Mouse (Mus musculus) MEL (cell line): ENCODE measurements around the gene Dcbld2. TPM values are rescaled to one million over a fixed set of nuclear protein-coding genes. Genes with fewer than 3 reads are reported as not detected.

Experiments used
- DNase-seq: peaks from one replicate; pipeline ENCODE4 v3.0.0; 2011; ENCODE audit warnings: low read depth, low spot score
- H3K27ac ChIP-seq: 2 replicates; pipeline ENCODE4 v1.5.1; 2012; ENCODE audit warnings: low read depth, mild to moderate bottlenecking, control low read depth, low read length, moderate library complexity; ENCODE audit not compliant: control insufficient read depth
- H3K27me3 ChIP-seq, 2 experiments: fragments of 150-350 bp in 1 of 2; sonication (generic) in 1 of 2; 2 replicates each; pipeline ENCODE4 v1.6.1; 2012; ENCODE audit warnings: low read length in 2 of 2, mild to moderate bottlenecking in 2 of 2, improper control_type of control experiment in 1 of 2, moderate library complexity in 1 of 2; ENCODE audit not compliant: insufficient read depth in 2 of 2, control insufficient read depth in 1 of 2
- H3K36me3 ChIP-seq, 2 experiments: 2 replicates each; pipeline ENCODE4 v1.6.1; 2012 to 2014; ENCODE audit warnings: low read length in 2 of 2, improper control_type of control experiment in 1 of 2, inconsistent platforms in 1 of 2, mild to moderate bottlenecking in 1 of 2; ENCODE audit not compliant: insufficient read depth in 2 of 2, control insufficient read depth in 1 of 2
- H3K4me1 ChIP-seq, 2 experiments: fragments of 150-350 bp in 1 of 2; sonication (generic) in 1 of 2; 2 replicates each; pipeline ENCODE4 v1.6.1; 2012; ENCODE audit warnings: low read length in 2 of 2, improper control_type of control experiment in 1 of 2, mild to moderate bottlenecking in 1 of 2; ENCODE audit not compliant: insufficient read depth in 2 of 2, control insufficient read depth in 1 of 2
- H3K4me3 ChIP-seq, 2 experiments: fragments of 150-350 bp in 1 of 2; sonication (generic) in 1 of 2; 2 replicates each; pipeline ENCODE4 v1.5.1; 2012; ENCODE audit warnings: low read depth in 2 of 2, low read length in 2 of 2, mild to moderate bottlenecking in 2 of 2, moderate library complexity in 2 of 2, control low read depth in 1 of 2, improper control_type of control experiment in 1 of 2; ENCODE audit not compliant: control insufficient read depth in 1 of 2, insufficient read depth in 1 of 2
- H3K79me2 ChIP-seq: 2 replicates; pipeline ENCODE4 v1.6.1; 2012; ENCODE audit warnings: mild to moderate bottlenecking, low read length, moderate library complexity; ENCODE audit not compliant: control insufficient read depth, poor library complexity, insufficient read depth
- H3K9ac ChIP-seq: 2 replicates; pipeline ENCODE4 v1.6.1; 2012; ENCODE audit warnings: low read depth, mild to moderate bottlenecking, control low read depth, low read length, moderate library complexity; ENCODE audit not compliant: control insufficient read depth, poor library complexity, severe bottlenecking
- H3K9me3 ChIP-seq: fragments of 150-350 bp; sonication (generic); replicated peaks from 2 replicates; pipeline ENCODE4 v1.6.1; 2012; ENCODE audit warnings: mild to moderate bottlenecking, low read length, improper control_type of control experiment, moderate library complexity; ENCODE audit not compliant: insufficient read depth
- CHD2 ChIP-seq: IDR thresholded peaks from 2 replicates; pipeline ENCODE4 v1.6.1; 2011; ENCODE audit warnings: low read length, improper control_type of control experiment
- EP300 ChIP-seq, 2 experiments: IDR thresholded peaks; 2 replicates each; pipeline ENCODE4 v1.6.1; 2011; ENCODE audit warnings: improper control_type of control experiment in 2 of 2, low read length in 2 of 2, low read depth in 1 of 2, mild to moderate bottlenecking in 1 of 2
- ETS1 ChIP-seq: IDR thresholded peaks from 2 replicates; pipeline ENCODE4 v1.6.1; 2012; ENCODE audit warnings: low read depth, mild to moderate bottlenecking, inconsistent platforms, low read length, improper control_type of control experiment, moderate library complexity
- GATA1 ChIP-seq: IDR thresholded peaks from 2 replicates; pipeline ENCODE4 v1.6.1; 2011; ENCODE audit warnings: low read depth, low read length, improper control_type of control experiment
- HCFC1 ChIP-seq: IDR thresholded peaks from 2 replicates; pipeline ENCODE4 v1.6.1; 2012; ENCODE audit warnings: low read depth, mild to moderate bottlenecking, inconsistent platforms, low read length, improper control_type of control experiment, moderate library complexity
- JUND ChIP-seq: IDR thresholded peaks from 2 replicates; pipeline ENCODE4 v1.6.1; 2011; ENCODE audit warnings: low read depth, mild to moderate bottlenecking, improper control_type of control experiment, low read length
- MAX ChIP-seq: IDR thresholded peaks from 2 replicates; pipeline ENCODE4 v1.6.1; 2011; ENCODE audit warnings: low read length, improper control_type of control experiment
- MYB ChIP-seq: IDR thresholded peaks from 2 replicates; pipeline ENCODE4 v1.6.1; 2011; ENCODE audit warnings: mild to moderate bottlenecking, low read depth, low read length, improper control_type of control experiment
- MYC ChIP-seq: IDR thresholded peaks from 2 replicates; pipeline ENCODE4 v1.6.1; 2011; ENCODE audit warnings: low read depth, mild to moderate bottlenecking, low read length, improper control_type of control experiment, moderate library complexity
- NRF1 ChIP-seq: IDR thresholded peaks from 2 replicates; pipeline ENCODE4 v1.6.1; 2014; ENCODE audit warnings: low read depth, mild to moderate bottlenecking, inconsistent platforms, low read length, improper control_type of control experiment, moderate library complexity; ENCODE audit not compliant: poor library complexity, insufficient read depth, severe bottlenecking
- POLR2A ChIP-seq, 2 experiments: IDR thresholded peaks; 2 replicates each; pipeline ENCODE4 v1.6.1; 2011 to 2012; ENCODE audit warnings: low read length in 2 of 2, mild to moderate bottlenecking in 2 of 2, control low read depth in 1 of 2, improper control_type of control experiment in 1 of 2, low read depth in 1 of 2, moderate library complexity in 1 of 2; ENCODE audit not compliant: control insufficient read depth in 1 of 2, insufficient read depth in 1 of 2, poor library complexity in 1 of 2
- SIN3A ChIP-seq: IDR thresholded peaks from 2 replicates; pipeline ENCODE4 v1.6.1; 2012; ENCODE audit warnings: low read length, improper control_type of control experiment, inconsistent platforms
- TBP ChIP-seq: IDR thresholded peaks from 2 replicates; pipeline ENCODE4 v1.8.0; 2011; ENCODE audit warnings: low read depth, low read length, improper control_type of control experiment
- TCF12 ChIP-seq: IDR thresholded peaks from 2 replicates; pipeline ENCODE4 v1.6.1; 2014; ENCODE audit warnings: low read depth, mild to moderate bottlenecking, inconsistent platforms, low read length, improper control_type of control experiment, moderate library complexity
- UBTF ChIP-seq: IDR thresholded peaks from 2 replicates; pipeline ENCODE4 v1.6.1; 2012; ENCODE audit warnings: low read depth, mild to moderate bottlenecking, inconsistent platforms, low read length, improper control_type of control experiment, moderate library complexity, borderline replicate concordance; ENCODE audit not compliant: insufficient read depth
- USF1 ChIP-seq: IDR thresholded peaks from 2 replicates; pipeline ENCODE4 v1.6.1; 2014; ENCODE audit warnings: low read depth, mild to moderate bottlenecking, inconsistent platforms, low read length, improper control_type of control experiment, moderate library complexity
- ZC3H11A ChIP-seq: IDR thresholded peaks from 2 replicates; pipeline ENCODE4 v1.6.1; 2012; ENCODE audit warnings: low read depth, mild to moderate bottlenecking, inconsistent platforms, low read length, improper control_type of control experiment
- ZKSCAN1 ChIP-seq: IDR thresholded peaks from 2 replicates; pipeline ENCODE4 v1.6.1; 2012; ENCODE audit warnings: low read depth, mild to moderate bottlenecking, inconsistent platforms, low read length, improper control_type of control experiment, moderate library complexity
- ZNF384 ChIP-seq: IDR thresholded peaks from 2 replicates; pipeline ENCODE4 v1.6.1; 2012; ENCODE audit warnings: low read depth, mild to moderate bottlenecking, inconsistent platforms, low read length, improper control_type of control experiment
- polyA plus RNA-seq, 2 experiments: library from polyadenylated mRNA; stranded (reverse) in 1 of 2; unstranded in 1 of 2; fragments of >175 nt in 1 of 2; fragments of >200 nt in 1 of 2; gene quantifications; 2 replicates each; pipeline versions ENCODE4 v1.2.1 to v1.2.4; 2012; ENCODE audit warnings: low replicate concordance in 2 of 2, low read depth in 1 of 2; ENCODE audit not compliant: insufficient read length in 2 of 2, insufficient read depth in 1 of 2, missing spikeins in 1 of 2
- total RNA-seq: library from RNA; depleted of rRNA; stranded (reverse); fragments of 300-350 nt; gene quantifications from 2 replicates; pipeline ENCODE4 v1.2.3, GENCODE M21; 2012

Dcbld2 gene
- total and polyA plus RNA-seq, 3 experiments: 3.5 to 9.4 TPM; not detected in 1

GRCm38 (mm10) chr16:58512887-58513286, 104.6 kb downstream of the Dcbld2 start:
- H3K9ac ChIP-seq: no peak overlapping the region
- H3K9me3 ChIP-seq: no peaks in the 10 kb centered on the region
- no peak for DNase-seq
- H3K4me3 ChIP-seq: no peak overlapping the region
- TF ChIP-seq POLR2A (IDR thresholded peaks at IDR 0.05; ENCODE audit: control insufficient read depth in 1 of 2, insufficient read depth in 1 of 2, low read depth in 1 of 2, low read length in 2 of 2, poor library complexity in 1 of 2): no peak
- TF ChIP-seq SIN3A: no peak
- no peak for TF ChIP-seq CHD2
- TF ChIP-seq TCF12: no peak
- no peak for TF ChIP-seq JUND
- no peak for TF ChIP-seq ZKSCAN1
- no peak for TF ChIP-seq UBTF
- TF ChIP-seq NRF1: no peak
- TF ChIP-seq TBP: no peak
- no peak for TF ChIP-seq ZNF384
- no peak for TF ChIP-seq EP300 (IDR thresholded peaks at IDR 0.05; ENCODE audit: low read depth in 1 of 2, low read length in 2 of 2)
- no peak for TF ChIP-seq MAX
- TF ChIP-seq HCFC1: no peak
- TF ChIP-seq MYC: no peak
- no peak for TF ChIP-seq GATA1
- H3K36me3 ChIP-seq: no peaks in the 10 kb centered on the region
- H3K27ac ChIP-seq: no peak overlapping the region
- H3K27me3 ChIP-seq: no peaks in the 10 kb centered on the region
- H3K4me1 ChIP-seq: peaks cover 0 to 3% of the 10 kb centered on the region in 2 experiments; a peak in 1 of 4 replicates
- no peaks in the 10 kb centered on the region for H3K79me2 ChIP-seq

- H3K9me3 ChIP-seq: no peaks in the 10 kb centered on the region
- H3K79me2 ChIP-seq: no peaks in the 10 kb centered on the region
- no peak for TF ChIP-seq USF1
- no peak for TF ChIP-seq POLR2A (IDR thresholded peaks at IDR 0.05; ENCODE audit: control insufficient read depth in 1 of 2, insufficient read depth in 1 of 2, low read depth in 1 of 2, low read length in 2 of 2, poor library complexity in 1 of 2)
- TF ChIP-seq ETS1: no peak
- no peak for TF ChIP-seq EP300 (IDR thresholded peaks at IDR 0.05; ENCODE audit: low read depth in 1 of 2, low read length in 2 of 2)
- no peak for TF ChIP-seq MYB
- TF ChIP-seq JUND: no peak
- TF ChIP-seq ZC3H11A: no peak
- no peak for TF ChIP-seq UBTF
- TF ChIP-seq ZNF384: no peak
- TF ChIP-seq GATA1: no peak
- H3K4me3 ChIP-seq: no peak overlapping the region
- H3K9ac ChIP-seq: no peak overlapping the region
- no peaks in the 10 kb centered on the region for H3K36me3 ChIP-seq
- peaks cover 0 to 3% of the 10 kb centered on the region in 2 experiments; a peak in 1 of 4 replicates for H3K4me1 ChIP-seq
- H3K27ac ChIP-seq: no peak overlapping the region
- H3K27me3 ChIP-seq: no peaks in the 10 kb centered on the region
- DNase-seq: no peak
These were observed 105.5 kb downstream of the Dcbld2 start for GRCm38 (mm10) chr16:58513755-58514154.
